Mouse (Mus musculus): ENCODE data around the gene Mdfic. TPM values are rescaled to one million over a fixed set of nuclear protein-coding genes. Genes with fewer than 3 reads are reported as not detected.
A peak's percentile ranks its signal among the peaks of the same experiment; 100 is the strongest.

Mdfic gene
- polyA plus RNA-seq, 1 experiment from 2014 or later: 7.0 TPM

DNA sequence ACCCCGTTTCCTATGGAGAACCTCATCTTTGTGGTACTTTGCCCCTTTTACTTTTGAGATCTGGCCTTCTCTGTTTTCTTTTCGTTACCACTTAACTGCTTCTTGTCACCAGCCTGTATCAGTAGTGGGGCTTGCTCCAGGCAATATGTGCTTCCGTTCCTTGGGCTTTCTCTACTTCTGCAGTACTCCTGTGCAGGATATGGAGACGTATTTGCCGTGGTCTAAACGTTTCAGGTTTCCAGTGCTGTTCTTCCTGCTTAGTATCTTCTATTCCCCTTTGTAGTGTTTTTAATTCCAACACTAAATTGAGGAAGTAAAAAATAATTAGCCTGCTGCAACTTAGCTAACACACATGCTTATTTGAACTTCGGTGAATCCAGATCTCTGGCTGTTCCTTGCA, 43.6 kb downstream of the Mdfic start:
- Histone ChIP-seq H3K9ac (ENCODE audit: low read length) (no peak overlapping the region), H3K4me2 (ENCODE audit: low read depth, low read length) (no peak overlapping the region), H3K27ac (ENCODE audit: low read length) (no peak overlapping the region), H3K27me3 (ENCODE audit: control insufficient read depth, insufficient read depth, low read length) (no peaks in the 10 kb centered on the region), H3K9me3 (replicated peaks; ENCODE audit: control insufficient read depth, low read length) (no peaks in the 10 kb centered on the region), H3K4me1 (ENCODE audit: control insufficient read depth, insufficient read depth, low read length) (peaks cover 5% of the 10 kb centered on the region; the same call in 1 of the 2 replicates), H3K4me3 (replicated peaks; ENCODE audit: low read length) (no peak overlapping the region), H3K36me3 (ENCODE audit: control insufficient read depth, insufficient read depth, low read length) (no peaks in the 10 kb centered on the region)
- no peak for ATAC-seq (ENCODE audit: insufficient read depth, low FRiP score)
- 69% methylated on average over 7 of the region's 7 CpGs for WGBS

DNA sequence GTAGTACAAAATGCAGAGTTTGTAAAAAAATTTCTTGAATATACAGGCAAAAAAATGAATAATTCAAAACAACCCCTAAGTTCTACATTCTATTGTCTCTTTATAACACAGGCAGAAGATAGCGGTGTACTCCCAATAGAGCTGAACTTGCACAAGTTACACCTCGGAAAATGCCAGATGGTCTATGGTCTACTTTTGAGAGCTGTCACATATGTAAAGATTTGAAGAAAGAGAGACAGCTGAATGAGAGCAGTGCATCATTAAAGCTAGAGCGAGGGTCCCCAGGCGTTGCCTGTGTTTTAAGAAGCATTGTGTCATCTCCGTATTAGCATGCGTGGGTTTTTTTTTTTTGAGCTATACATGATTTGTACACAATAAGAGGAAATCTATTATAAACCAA, 47.0 kb downstream of the Mdfic start:
- 89% methylated on average over 6 of the region's 6 CpGs for WGBS
- Histone ChIP-seq H3K27ac (ENCODE audit: low read length) (no peak overlapping the region), H3K4me2 (ENCODE audit: low read depth, low read length) (no peak overlapping the region), H3K4me1 (ENCODE audit: control insufficient read depth, insufficient read depth, low read length) (0 out of 2 replicates have a peak, but pooled peaks cover 2% of the 10 kb centered on the region), H3K9ac (ENCODE audit: low read length) (no peak overlapping the region), H3K9me3 (replicated peaks; ENCODE audit: control insufficient read depth, low read length) (no peaks in the 10 kb centered on the region), H3K36me3 (ENCODE audit: control insufficient read depth, insufficient read depth, low read length) (peaks cover 3% of the 10 kb centered on the region; the same call in 1 of the 2 replicates), H3K27me3 (ENCODE audit: control insufficient read depth, insufficient read depth, low read length) (no peaks in the 10 kb centered on the region), H3K4me3 (replicated peaks; ENCODE audit: low read length) (no peak overlapping the region)
- no peak for ATAC-seq (ENCODE audit: insufficient read depth, low FRiP score)

DNA sequence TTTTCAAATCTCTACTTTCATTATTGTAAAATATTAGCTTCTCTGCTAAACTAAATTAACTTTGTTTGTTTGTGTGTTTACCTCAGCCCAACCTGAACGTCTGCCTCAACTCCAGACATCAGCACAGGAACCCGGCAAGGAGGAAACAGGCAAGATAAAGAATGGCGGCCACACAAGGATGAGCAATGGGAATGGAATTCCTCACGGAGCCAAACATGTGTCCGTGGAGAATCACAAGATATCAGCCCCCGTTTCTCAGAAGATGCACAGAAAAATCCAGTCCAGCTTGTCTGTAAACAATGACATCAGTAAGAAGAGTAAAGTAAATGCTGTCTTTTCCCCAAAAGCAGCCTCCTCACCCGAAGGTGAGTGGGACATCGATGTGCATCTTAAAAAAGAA, 49.7 kb downstream of the Mdfic start:
- Histone ChIP-seq H3K4me2 (ENCODE audit: low read depth, low read length) (no peak overlapping the region), H3K27me3 (ENCODE audit: control insufficient read depth, insufficient read depth, low read length) (no peaks in the 10 kb centered on the region), H3K27ac (ENCODE audit: low read length) (no peak overlapping the region), H3K36me3 (ENCODE audit: control insufficient read depth, insufficient read depth, low read length) (peaks cover 3% of the 10 kb centered on the region; the same call in 1 of the 2 replicates), H3K4me3 (replicated peaks; ENCODE audit: low read length) (no peak overlapping the region), H3K9me3 (replicated peaks; ENCODE audit: control insufficient read depth, low read length) (no peaks in the 10 kb centered on the region), H3K4me1 (ENCODE audit: control insufficient read depth, insufficient read depth, low read length) (no peaks in the 10 kb centered on the region), H3K9ac (ENCODE audit: low read length) (no peak overlapping the region)
- 48% methylated on average over 8 of the region's 8 CpGs for WGBS
- ATAC-seq (ENCODE audit: insufficient read depth, low FRiP score): no peak

DNA sequence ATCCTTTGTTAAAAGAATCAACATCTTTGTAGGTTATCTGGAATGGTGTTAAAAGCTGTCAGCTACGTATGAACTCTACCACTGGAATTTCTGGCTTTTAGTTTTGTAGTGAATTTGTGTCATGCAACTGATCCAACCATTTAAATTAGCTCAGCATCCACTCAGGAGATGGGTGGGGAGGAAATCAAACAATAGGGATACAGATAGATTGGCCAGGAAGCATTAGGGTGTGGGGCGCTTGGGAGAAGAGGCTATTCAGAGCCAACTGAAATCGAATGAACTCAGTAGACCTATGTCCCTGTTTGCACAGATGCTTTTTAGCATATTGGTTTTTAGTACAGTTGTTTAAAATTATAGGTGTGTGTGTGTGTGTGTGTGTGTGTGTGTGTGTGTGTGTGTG, 56.6 kb downstream of the Mdfic start:
- WGBS: 69% methylated on average over 3 of the region's 3 CpGs
- Histone ChIP-seq H3K27ac (ENCODE audit: low read length) (no peak overlapping the region), H3K9ac (ENCODE audit: low read length) (no peak overlapping the region), H3K9me3 (replicated peaks; ENCODE audit: control insufficient read depth, low read length) (no peaks in the 10 kb centered on the region), H3K4me1 (ENCODE audit: control insufficient read depth, insufficient read depth, low read length) (no peaks in the 10 kb centered on the region), H3K36me3 (ENCODE audit: control insufficient read depth, insufficient read depth, low read length) (0 out of 2 replicates have a peak, but pooled peaks cover 2% of the 10 kb centered on the region), H3K4me3 (replicated peaks; ENCODE audit: low read length) (no peak overlapping the region), H3K4me2 (ENCODE audit: low read depth, low read length) (no peak overlapping the region), H3K27me3 (ENCODE audit: control insufficient read depth, insufficient read depth, low read length) (no peaks in the 10 kb centered on the region)
- ATAC-seq (ENCODE audit: insufficient read depth, low FRiP score): no peak

DNA sequence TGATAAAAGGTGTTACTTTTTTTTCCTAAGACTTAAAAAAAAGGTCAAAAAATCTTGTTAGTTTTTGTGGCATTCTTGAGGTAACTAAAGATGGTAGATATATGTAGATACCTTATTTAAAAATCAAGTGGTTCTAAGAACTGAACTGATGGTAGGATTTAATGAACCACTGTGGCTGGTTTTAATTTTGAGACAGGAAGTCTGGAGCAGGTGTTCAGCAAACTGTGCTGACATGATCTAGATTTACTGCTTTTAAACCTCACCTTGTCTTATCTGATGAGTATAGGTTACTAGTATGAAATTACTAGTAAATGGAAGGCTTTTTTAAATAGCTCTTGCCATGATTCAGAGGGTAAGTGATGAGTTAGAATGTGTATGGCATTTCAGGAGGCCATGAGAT, 59.7 kb downstream of the Mdfic start:
- Histone ChIP-seq H3K4me1 (ENCODE audit: control insufficient read depth, insufficient read depth, low read length) (no peaks in the 10 kb centered on the region), H3K4me2 (ENCODE audit: low read depth, low read length) (no peak overlapping the region), H3K27me3 (ENCODE audit: control insufficient read depth, insufficient read depth, low read length) (no peaks in the 10 kb centered on the region), H3K9ac (ENCODE audit: low read length) (no peak overlapping the region), H3K4me3 (replicated peaks; ENCODE audit: low read length) (no peak overlapping the region), H3K9me3 (replicated peaks; ENCODE audit: control insufficient read depth, low read length) (no peaks in the 10 kb centered on the region), H3K36me3 (ENCODE audit: control insufficient read depth, insufficient read depth, low read length) (no peaks in the 10 kb centered on the region), H3K27ac (ENCODE audit: low read length) (no peak overlapping the region)
- no peak for ATAC-seq (ENCODE audit: insufficient read depth, low FRiP score)

DNA sequence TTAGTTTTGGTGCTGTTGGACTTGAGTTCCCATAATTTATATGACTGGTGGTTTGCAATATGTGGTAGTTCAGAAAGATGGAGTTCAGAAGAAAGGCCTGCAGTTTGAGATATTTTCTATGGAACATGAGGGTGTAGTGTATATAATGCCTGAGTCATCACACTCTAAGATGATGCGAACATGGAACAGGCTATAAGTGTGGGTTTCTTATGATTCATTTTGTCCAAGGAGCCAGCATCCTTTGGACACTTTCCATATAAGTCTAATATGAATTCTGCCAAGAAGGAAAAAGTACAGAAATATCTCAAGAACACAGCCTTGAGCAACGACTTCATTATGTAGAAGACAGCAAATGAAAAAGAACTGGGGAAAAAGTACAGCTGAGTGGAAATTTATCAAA, 60.2 kb downstream of the Mdfic start:
- H3K9me3 ChIP-seq (replicated peaks; ENCODE audit: control insufficient read depth, low read length): no peaks in the 10 kb centered on the region
- H3K4me1 ChIP-seq (ENCODE audit: control insufficient read depth, insufficient read depth, low read length): no peaks in the 10 kb centered on the region
- H3K4me2 ChIP-seq (ENCODE audit: low read depth, low read length): no peak overlapping the region
- 70% methylated on average over 2 of the region's 2 CpGs for WGBS
- H3K9ac ChIP-seq (ENCODE audit: low read length): no peak overlapping the region
- H3K27me3 ChIP-seq (ENCODE audit: control insufficient read depth, insufficient read depth, low read length): no peaks in the 10 kb centered on the region
- ATAC-seq (ENCODE audit: insufficient read depth, low FRiP score): no peak
- H3K36me3 ChIP-seq (ENCODE audit: control insufficient read depth, insufficient read depth, low read length): no peaks in the 10 kb centered on the region
- no peak overlapping the region for H3K4me3 ChIP-seq (replicated peaks; ENCODE audit: low read length)
- H3K27ac ChIP-seq (ENCODE audit: low read length): no peak overlapping the region

DNA sequence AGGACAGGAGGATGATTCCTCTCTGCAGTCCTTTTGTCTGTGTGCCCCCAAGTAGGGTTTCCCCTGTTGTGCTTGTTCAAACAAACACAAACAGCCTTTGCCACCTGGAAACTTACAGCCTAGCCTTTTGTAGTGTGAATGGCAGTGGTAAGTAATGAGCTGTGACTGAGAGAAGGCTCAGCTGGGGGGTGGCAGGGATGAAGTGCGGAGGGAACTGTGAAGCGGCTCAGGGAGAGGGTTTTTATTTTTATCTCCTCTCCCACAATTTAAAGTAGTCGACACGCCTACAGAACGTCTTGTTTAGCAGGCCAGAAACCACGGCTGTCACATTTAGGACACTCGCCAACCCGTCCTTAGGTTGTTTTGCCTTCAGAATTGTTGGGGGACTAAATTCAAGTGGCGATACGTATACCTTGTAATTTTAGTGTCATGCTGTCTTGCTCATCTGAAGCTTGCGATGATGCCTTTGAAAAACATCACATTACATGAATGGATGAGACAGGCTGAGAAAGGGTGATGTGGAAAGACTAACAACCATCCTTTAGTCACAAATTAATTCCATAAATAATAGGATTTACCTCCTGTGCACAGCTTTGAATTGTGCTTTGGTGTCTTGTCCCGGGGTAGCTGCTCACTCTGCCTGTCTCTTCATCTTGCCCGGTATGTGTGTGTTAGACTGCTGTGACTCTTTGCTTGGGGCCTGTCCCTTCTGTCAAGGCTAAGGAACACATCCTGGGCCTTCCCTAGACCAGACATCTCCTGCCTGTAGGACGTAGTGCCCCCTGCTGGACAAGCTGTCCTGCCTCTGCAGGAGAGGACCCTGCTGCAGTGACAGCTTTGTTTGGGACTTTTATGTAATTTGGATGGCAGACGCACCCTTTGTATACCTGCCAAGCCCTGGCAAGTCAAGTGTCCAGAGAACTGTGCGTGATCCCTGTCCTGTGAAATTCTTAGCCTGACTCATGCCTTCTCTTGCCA, 69.4 kb downstream of the Mdfic start:
- 47% methylated on average over 16 of the region's 16 CpGs for WGBS
- no peak for ATAC-seq (ENCODE audit: insufficient read depth, low FRiP score)
- no peaks in the 10 kb centered on the region for H3K9me3 ChIP-seq (replicated peaks; ENCODE audit: control insufficient read depth, low read length)
- H3K4me3 ChIP-seq (replicated peaks; ENCODE audit: low read length): no peak overlapping the region
- no peak overlapping the region for H3K9ac ChIP-seq (ENCODE audit: low read length)
- H3K27me3 ChIP-seq (ENCODE audit: control insufficient read depth, insufficient read depth, low read length): no peaks in the 10 kb centered on the region
- no peak overlapping the region for H3K4me2 ChIP-seq (ENCODE audit: low read depth, low read length)
- H3K4me1 ChIP-seq (ENCODE audit: control insufficient read depth, insufficient read depth, low read length): 0 out of 2 replicates have a peak, but pooled peaks cover 8% of the 10 kb centered on the region
- no peak overlapping the region for H3K27ac ChIP-seq (ENCODE audit: low read length)
- no peaks in the 10 kb centered on the region for H3K36me3 ChIP-seq (ENCODE audit: control insufficient read depth, insufficient read depth, low read length)

DNA sequence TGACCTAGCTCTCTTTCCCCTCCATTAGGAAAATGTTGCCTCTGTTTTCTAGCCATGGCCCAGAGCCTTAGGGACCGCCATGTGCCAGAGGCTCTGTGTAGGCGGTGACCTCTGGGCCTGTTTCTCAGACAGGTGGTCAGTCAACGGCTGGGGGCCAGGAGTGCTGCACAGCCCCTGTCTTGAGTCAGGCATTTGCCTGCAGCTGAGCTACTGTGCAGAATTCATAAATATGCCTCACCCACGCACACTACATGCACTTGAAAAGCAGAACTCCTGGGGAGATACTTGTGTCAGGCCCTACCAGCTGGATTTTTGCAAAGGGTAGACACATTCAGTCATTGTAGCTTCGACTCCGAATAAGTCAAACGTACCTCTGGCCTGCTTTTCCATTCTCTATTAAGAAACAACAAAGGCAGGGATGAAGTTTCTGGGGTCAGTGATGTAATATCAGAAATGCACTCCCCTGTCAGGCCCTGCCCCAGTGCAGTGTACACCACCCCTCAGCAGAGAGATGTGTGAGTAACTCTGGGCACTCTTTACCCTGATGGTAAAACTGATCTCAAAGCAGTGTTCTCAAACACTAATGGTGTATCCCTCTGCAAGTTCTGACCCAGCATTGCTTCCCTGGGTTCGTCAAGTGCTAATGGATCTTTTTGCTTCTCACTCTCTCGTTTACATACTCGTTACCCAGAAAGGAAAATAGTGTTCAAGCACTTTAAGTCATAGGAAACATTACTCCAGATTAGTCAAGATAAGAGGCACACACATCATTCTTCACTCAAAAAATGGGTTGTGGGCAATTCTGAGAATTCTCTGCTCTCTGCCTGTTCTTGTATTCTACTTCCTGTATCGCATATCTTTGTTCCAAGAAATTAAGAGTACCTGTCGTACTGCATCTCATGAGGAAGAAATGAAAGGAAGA, 72.5 kb downstream of the Mdfic start:
- peak overlapping the region; percentile 12; the same call in 1 of the 2 replicates for H3K4me3 ChIP-seq (replicated peaks; ENCODE audit: low read length)
- ATAC-seq (ENCODE audit: insufficient read depth, low FRiP score): 0 out of 2 replicates have a peak, but pooled peaks have one; percentile 44
- no peaks in the 10 kb centered on the region for H3K9me3 ChIP-seq (replicated peaks; ENCODE audit: control insufficient read depth, low read length)
- H3K4me2 ChIP-seq (ENCODE audit: low read depth, low read length): peak overlapping the region; percentile 36
- 60% methylated on average over 12 of the region's 12 CpGs for WGBS
- no peak overlapping the region for H3K9ac ChIP-seq (ENCODE audit: low read length)
- 0 out of 2 replicates have a peak, but pooled peaks cover 8% of the 10 kb centered on the region for H3K4me1 ChIP-seq (ENCODE audit: control insufficient read depth, insufficient read depth, low read length)
- H3K36me3 ChIP-seq (ENCODE audit: control insufficient read depth, insufficient read depth, low read length): no peaks in the 10 kb centered on the region
- H3K27me3 ChIP-seq (ENCODE audit: control insufficient read depth, insufficient read depth, low read length): no peaks in the 10 kb centered on the region
- H3K27ac ChIP-seq (ENCODE audit: low read length): peak overlapping the region; percentile 31
